Mouse (Mus musculus): Measurements from ENCODE around the gene Dhx30. TPM values are rescaled to one million over a fixed set of nuclear protein-coding genes. Genes with fewer than 3 reads are reported as not detected.

Gene Dhx30
- polyA plus RNA-seq, 1 experiment from 2014 or later, result 40.3 TPM

- Histone ChIP-seq H3K27ac (no peak overlapping the region), H3K27me3 (no peaks in the 10 kb centered on the region), H3K9me3 (replicated peaks) (no peaks in the 10 kb centered on the region), H3K4me2 (no peak overlapping the region), H3K4me3 (replicated peaks) (no peak overlapping the region), H3K36me3 (no peaks in the 10 kb centered on the region), H3K9ac (no peak overlapping the region), H3K4me1 (replicated peaks) (no peaks in the 10 kb centered on the region)
- no peak for DNase-seq
- WGBS (ENCODE audit: insufficient replicate concordance), result 82% methylated on average over 2 of the region's 2 CpGs
- ATAC-seq (ENCODE audit: low read depth), result no peak
These were observed 56.9 kb downstream of the Dhx30 start for GRCm38 (mm10) chr9:110060761-110061160.

GRCm38 (mm10) chr9:110057200-110057599 lies 60.4 kb downstream of the Dhx30 start:
- Histone ChIP-seq H3K4me2 (no peak overlapping the region), H3K4me1 (replicated peaks) (no peaks in the 10 kb centered on the region), H3K9me3 (replicated peaks) (no peaks in the 10 kb centered on the region), H3K36me3 (no peaks in the 10 kb centered on the region), H3K27ac (no peak overlapping the region), H3K4me3 (replicated peaks) (no peak overlapping the region), H3K9ac (no peak overlapping the region), H3K27me3 (no peaks in the 10 kb centered on the region)
- 79% methylated on average over 1 of the region's 1 CpGs for WGBS (ENCODE audit: insufficient replicate concordance)
- DNase-seq (no peak), ATAC-seq (ENCODE audit: low read depth) (no peak)

GRCm38 (mm10) chr9:110054781-110055180 lies 62.8 kb downstream of the Dhx30 start:
- no peak overlapping the region for H3K9ac ChIP-seq

GRCm38 (mm10) chr9:110054080-110054421 lies 63.6 kb downstream of the Dhx30 start:
- Histone ChIP-seq H3K9me3 (replicated peaks) (no peaks in the 10 kb centered on the region), H3K4me3 (replicated peaks) (no peak overlapping the region), H3K4me1 (replicated peaks) (no peaks in the 10 kb centered on the region), H3K36me3 (no peaks in the 10 kb centered on the region), H3K9ac (no peak overlapping the region), H3K4me2 (no peak overlapping the region), H3K27ac (no peak overlapping the region), H3K27me3 (no peaks in the 10 kb centered on the region)
- DNase-seq, result no peak
- WGBS (ENCODE audit: insufficient replicate concordance), result 70% methylated on average over 2 of the region's 2 CpGs
- no peak for ATAC-seq (ENCODE audit: low read depth)

More at GRCm38 (mm10) chr9:110054781-110055180, 62.8 kb downstream of the Dhx30 start:
- Histone ChIP-seq H3K9me3 (replicated peaks) (no peaks in the 10 kb centered on the region), H3K27me3 (no peaks in the 10 kb centered on the region), H3K36me3 (no peaks in the 10 kb centered on the region), H3K4me2 (no peak overlapping the region), H3K4me3 (replicated peaks) (no peak overlapping the region), H3K27ac (no peak overlapping the region), H3K4me1 (replicated peaks) (no peaks in the 10 kb centered on the region)
- DNase-seq (no peak), ATAC-seq (ENCODE audit: low read depth) (no peak)
- 50% methylated on average over 3 of the region's 3 CpGs for WGBS (ENCODE audit: insufficient replicate concordance)

GRCm38 (mm10) chr9:110053305-110054079 lies 64.1 kb downstream of the Dhx30 start:
- H3K4me2 ChIP-seq, result no peak overlapping the region
- H3K4me1 ChIP-seq (replicated peaks), result no peaks in the 10 kb centered on the region
- no peaks in the 10 kb centered on the region for H3K36me3 ChIP-seq
- ATAC-seq (ENCODE audit: low read depth), result no peak
- H3K27ac ChIP-seq, result no peak overlapping the region
- H3K4me3 ChIP-seq (replicated peaks), result no peak overlapping the region
- no peaks in the 10 kb centered on the region for H3K27me3 ChIP-seq
- H3K9me3 ChIP-seq (replicated peaks), result no peaks in the 10 kb centered on the region
- H3K9ac ChIP-seq, result no peak overlapping the region
- 61% methylated on average over 8 of the region's 8 CpGs for WGBS (ENCODE audit: insufficient replicate concordance)
- no peak for DNase-seq

GRCm38 (mm10) chr9:110052951-110053304 lies 64.7 kb downstream of the Dhx30 start:
- DNase-seq (no peak), ATAC-seq (ENCODE audit: low read depth) (no peak)
- 63% methylated on average over 4 of the region's 4 CpGs for WGBS (ENCODE audit: insufficient replicate concordance)

GRCm38 (mm10) chr9:110051869-110052661 lies 65.6 kb downstream of the Dhx30 start:
- no peak overlapping the region for H3K4me2 ChIP-seq
- no peak overlapping the region for H3K27ac ChIP-seq
- no peaks in the 10 kb centered on the region for H3K4me1 ChIP-seq (replicated peaks)
- DNase-seq (no peak), ATAC-seq (ENCODE audit: low read depth) (no peak)
- no peaks in the 10 kb centered on the region for H3K36me3 ChIP-seq
- H3K9ac ChIP-seq, result no peak overlapping the region
- WGBS (ENCODE audit: insufficient replicate concordance), result 73% methylated on average over 23 of the region's 23 CpGs
- H3K4me3 ChIP-seq (replicated peaks), result no peak overlapping the region
- no peaks in the 10 kb centered on the region for H3K27me3 ChIP-seq
- H3K9me3 ChIP-seq (replicated peaks), result no peaks in the 10 kb centered on the region

More at GRCm38 (mm10) chr9:110052951-110053304, 64.7 kb downstream of the Dhx30 start:
- Histone ChIP-seq H3K27me3 (no peaks in the 10 kb centered on the region), H3K4me3 (replicated peaks) (no peak overlapping the region), H3K9ac (no peak overlapping the region), H3K9me3 (replicated peaks) (no peaks in the 10 kb centered on the region), H3K4me1 (replicated peaks) (no peaks in the 10 kb centered on the region), H3K4me2 (no peak overlapping the region), H3K36me3 (no peaks in the 10 kb centered on the region), H3K27ac (no peak overlapping the region)

- Histone ChIP-seq H3K27ac (no peak overlapping the region), H3K9me3 (replicated peaks) (no peaks in the 10 kb centered on the region), H3K27me3 (no peaks in the 10 kb centered on the region), H3K9ac (no peak overlapping the region), H3K36me3 (no peaks in the 10 kb centered on the region), H3K4me3 (replicated peaks) (no peak overlapping the region), H3K4me2 (no peak overlapping the region), H3K4me1 (replicated peaks) (no peaks in the 10 kb centered on the region)
- no peak for DNase-seq
- ATAC-seq (ENCODE audit: low read depth), result no peak
These were observed 66.4 kb downstream of the Dhx30 start for GRCm38 (mm10) chr9:110051184-110051583.

GRCm38 (mm10) chr9:110047857-110048256 lies 69.8 kb downstream of the Dhx30 start:
- Histone ChIP-seq H3K9ac (no peak overlapping the region), H3K36me3 (no peaks in the 10 kb centered on the region), H3K4me2 (no peak overlapping the region), H3K27ac (no peak overlapping the region), H3K27me3 (no peaks in the 10 kb centered on the region), H3K9me3 (replicated peaks) (no peaks in the 10 kb centered on the region), H3K4me1 (replicated peaks) (no peaks in the 10 kb centered on the region), H3K4me3 (replicated peaks) (no peak overlapping the region)
- ATAC-seq (ENCODE audit: low read depth) (no peak), DNase-seq (no peak)
- 76% methylated on average over 3 of the region's 3 CpGs for WGBS (ENCODE audit: insufficient replicate concordance)

GRCm38 (mm10) chr9:110047260-110047659 lies 70.4 kb downstream of the Dhx30 start:
- no peak for DNase-seq
- Histone ChIP-seq H3K4me3 (replicated peaks) (no peak overlapping the region), H3K27me3 (no peaks in the 10 kb centered on the region), H3K9me3 (replicated peaks) (no peaks in the 10 kb centered on the region), H3K4me1 (replicated peaks) (no peaks in the 10 kb centered on the region), H3K36me3 (no peaks in the 10 kb centered on the region), H3K4me2 (no peak overlapping the region), H3K27ac (no peak overlapping the region), H3K9ac (no peak overlapping the region)
- no peak for ATAC-seq (ENCODE audit: low read depth)

- ATAC-seq (ENCODE audit: low read depth) (no peak), DNase-seq (no peak)
- Histone ChIP-seq H3K4me3 (replicated peaks) (no peak overlapping the region), H3K9me3 (replicated peaks) (no peaks in the 10 kb centered on the region), H3K9ac (no peak overlapping the region), H3K4me1 (replicated peaks) (no peaks in the 10 kb centered on the region), H3K27ac (no peak overlapping the region), H3K4me2 (no peak overlapping the region), H3K27me3 (no peaks in the 10 kb centered on the region), H3K36me3 (no peaks in the 10 kb centered on the region)
These were observed 71.8 kb downstream of the Dhx30 start for GRCm38 (mm10) chr9:110045763-110046377.

Data from liver, embryonic 13.5 days (tissue).